Mouse (Mus musculus): Measurements from ENCODE around the gene Stk10. TPM values are rescaled to one million over a fixed set of nuclear protein-coding genes. Genes with fewer than 3 reads are reported as not detected.

Gene Stk10
- polyA plus RNA-seq, 1 experiment, result 6.1 TPM

DNA sequence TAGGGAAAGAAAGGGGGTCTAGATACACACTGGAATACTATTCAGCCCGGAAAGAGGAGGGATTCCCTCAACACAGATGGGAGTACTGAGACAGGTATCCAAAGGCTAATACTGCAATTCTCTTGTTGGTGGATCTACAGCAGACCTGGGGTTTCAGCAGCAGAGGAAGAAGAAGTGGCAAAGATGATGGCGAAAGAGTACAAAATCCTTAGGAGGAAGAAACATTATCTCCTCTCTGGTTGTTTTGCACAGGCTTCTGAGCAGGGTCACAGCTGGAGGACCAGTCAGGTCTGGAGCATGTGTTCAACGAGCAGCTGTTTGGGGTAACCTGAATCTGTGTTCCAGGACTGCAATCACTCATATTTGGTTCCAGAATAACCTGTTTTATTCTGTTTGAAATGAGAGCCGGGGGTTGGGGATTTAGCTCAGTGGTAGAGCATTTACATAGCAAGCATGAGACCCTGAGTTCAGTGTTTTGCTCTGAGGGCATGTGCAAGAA is 96.7 kb downstream of the Stk10 start:
- Histone ChIP-seq H3K4me3 (ENCODE audit: insufficient read depth, low read length) (no peak overlapping the region), H3K4me1 (ENCODE audit: control insufficient read depth, insufficient read depth, low read length) (no peaks in the 10 kb centered on the region), H3K27ac (ENCODE audit: insufficient read depth, low read length) (no peak overlapping the region)
- TF ChIP-seq POLR2A (IDR thresholded peaks at IDR 0.05; ENCODE audit: extremely low read depth, insufficient read depth, low read length) (no peak), CTCF (IDR thresholded peaks at IDR 0.05; ENCODE audit: extremely low read depth, insufficient read depth, low read length) (no peak)

GRCm38 (mm10) chr11:32632671-32633070 is 99.6 kb downstream of the Stk10 start:
- Histone ChIP-seq H3K27ac (ENCODE audit: insufficient read depth, low read length) (no peak overlapping the region), H3K4me3 (ENCODE audit: insufficient read depth, low read length) (no peak overlapping the region), H3K4me1 (ENCODE audit: control insufficient read depth, insufficient read depth, low read length) (no peaks in the 10 kb centered on the region)
- TF ChIP-seq POLR2A (IDR thresholded peaks at IDR 0.05; ENCODE audit: extremely low read depth, insufficient read depth, low read length), result no peak

DNA sequence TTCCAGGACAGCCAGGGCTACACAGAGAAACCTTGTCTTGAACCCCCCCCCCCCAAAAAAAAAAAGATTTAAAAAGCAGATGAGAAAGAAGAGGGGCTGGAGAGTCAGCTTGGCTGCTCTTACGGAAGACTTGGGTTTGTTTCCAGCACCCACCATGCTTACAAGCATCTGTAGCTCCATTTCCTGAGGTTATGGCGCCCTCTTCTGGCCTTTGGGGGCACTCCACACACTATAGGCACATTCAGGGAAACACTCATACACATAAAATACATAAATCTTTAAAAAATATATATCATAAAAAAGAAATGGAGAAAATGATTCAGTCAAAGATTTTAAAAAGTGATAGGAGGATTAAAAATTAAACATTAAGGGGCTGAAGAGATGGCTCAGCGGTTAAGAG is 100.4 kb downstream of the Stk10 start:
- TF ChIP-seq POLR2A (IDR thresholded peaks at IDR 0.05; ENCODE audit: extremely low read depth, insufficient read depth, low read length), result no peak
- TF ChIP-seq CTCF (IDR thresholded peaks at IDR 0.05; ENCODE audit: extremely low read depth, insufficient read depth, low read length), result no peak
- H3K4me1 ChIP-seq (ENCODE audit: control insufficient read depth, insufficient read depth, low read length), result no peaks in the 10 kb centered on the region
- no peak overlapping the region for H3K4me3 ChIP-seq (ENCODE audit: insufficient read depth, low read length)
- no peak overlapping the region for H3K27ac ChIP-seq (ENCODE audit: insufficient read depth, low read length)

DNA sequence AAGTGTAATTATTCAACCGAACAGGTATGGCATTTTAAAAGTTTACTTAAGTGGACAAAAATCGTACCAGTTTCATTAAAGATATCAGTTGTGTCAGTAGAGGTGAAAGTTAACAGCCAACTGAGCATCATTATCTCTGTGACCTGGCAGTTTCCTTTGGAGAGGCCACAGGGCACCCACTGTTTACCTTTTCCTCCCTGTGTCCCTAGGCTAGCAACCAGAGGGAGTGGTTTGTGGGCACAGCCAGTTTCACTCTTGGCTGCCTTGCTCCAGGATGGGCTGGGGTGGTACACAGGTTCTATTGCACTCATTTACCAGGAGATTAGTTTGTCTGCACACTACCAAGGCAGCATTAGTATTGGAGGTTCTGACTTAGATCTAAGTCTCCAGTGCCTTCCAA is 101.0 kb downstream of the Stk10 start:
- no peak overlapping the region for H3K4me3 ChIP-seq (ENCODE audit: insufficient read depth, low read length)
- no peak overlapping the region for H3K27ac ChIP-seq (ENCODE audit: insufficient read depth, low read length)
- TF ChIP-seq CTCF (IDR thresholded peaks at IDR 0.05; ENCODE audit: extremely low read depth, insufficient read depth, low read length), result no peak
- TF ChIP-seq POLR2A (IDR thresholded peaks at IDR 0.05; ENCODE audit: extremely low read depth, insufficient read depth, low read length), result no peak
- no peaks in the 10 kb centered on the region for H3K4me1 ChIP-seq (ENCODE audit: control insufficient read depth, insufficient read depth, low read length)

GRCm38 (mm10) chr11:32634842-32635241 is 101.7 kb downstream of the Stk10 start:
- no peak overlapping the region for H3K4me3 ChIP-seq (ENCODE audit: insufficient read depth, low read length)
- H3K27ac ChIP-seq (ENCODE audit: insufficient read depth, low read length), result no peak overlapping the region
- TF ChIP-seq POLR2A (IDR thresholded peaks at IDR 0.05; ENCODE audit: extremely low read depth, insufficient read depth, low read length) (no peak), CTCF (IDR thresholded peaks at IDR 0.05; ENCODE audit: extremely low read depth, insufficient read depth, low read length) (no peak)
- no peaks in the 10 kb centered on the region for H3K4me1 ChIP-seq (ENCODE audit: control insufficient read depth, insufficient read depth, low read length)

DNA sequence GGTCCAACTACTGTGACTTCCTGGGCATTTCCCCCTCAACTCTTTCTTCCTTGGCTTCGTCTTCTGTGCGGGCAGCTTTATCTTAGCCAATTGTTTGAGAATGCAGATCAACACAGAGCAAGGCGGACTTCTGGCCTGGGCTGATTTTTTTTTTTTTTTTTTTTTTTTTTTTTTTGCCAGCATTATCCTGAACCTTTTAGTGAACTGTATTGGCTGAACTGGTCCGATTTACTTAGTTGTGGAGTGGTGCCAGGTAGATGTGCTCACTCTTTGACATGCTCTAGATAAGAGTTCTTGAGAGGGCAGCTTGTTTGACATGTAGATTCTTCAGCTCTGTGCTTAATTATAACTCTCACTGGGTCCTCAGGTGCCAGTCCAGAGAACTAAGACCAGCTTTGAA is 103.2 kb downstream of the Stk10 start:
- H3K4me1 ChIP-seq (ENCODE audit: control insufficient read depth, insufficient read depth, low read length), result no peaks in the 10 kb centered on the region
- TF ChIP-seq CTCF (IDR thresholded peaks at IDR 0.05; ENCODE audit: extremely low read depth, insufficient read depth, low read length) (no peak), POLR2A (IDR thresholded peaks at IDR 0.05; ENCODE audit: extremely low read depth, insufficient read depth, low read length) (no peak)
- H3K27ac ChIP-seq (ENCODE audit: insufficient read depth, low read length), result no peak overlapping the region
- H3K4me3 ChIP-seq (ENCODE audit: insufficient read depth, low read length), result no peak overlapping the region

DNA sequence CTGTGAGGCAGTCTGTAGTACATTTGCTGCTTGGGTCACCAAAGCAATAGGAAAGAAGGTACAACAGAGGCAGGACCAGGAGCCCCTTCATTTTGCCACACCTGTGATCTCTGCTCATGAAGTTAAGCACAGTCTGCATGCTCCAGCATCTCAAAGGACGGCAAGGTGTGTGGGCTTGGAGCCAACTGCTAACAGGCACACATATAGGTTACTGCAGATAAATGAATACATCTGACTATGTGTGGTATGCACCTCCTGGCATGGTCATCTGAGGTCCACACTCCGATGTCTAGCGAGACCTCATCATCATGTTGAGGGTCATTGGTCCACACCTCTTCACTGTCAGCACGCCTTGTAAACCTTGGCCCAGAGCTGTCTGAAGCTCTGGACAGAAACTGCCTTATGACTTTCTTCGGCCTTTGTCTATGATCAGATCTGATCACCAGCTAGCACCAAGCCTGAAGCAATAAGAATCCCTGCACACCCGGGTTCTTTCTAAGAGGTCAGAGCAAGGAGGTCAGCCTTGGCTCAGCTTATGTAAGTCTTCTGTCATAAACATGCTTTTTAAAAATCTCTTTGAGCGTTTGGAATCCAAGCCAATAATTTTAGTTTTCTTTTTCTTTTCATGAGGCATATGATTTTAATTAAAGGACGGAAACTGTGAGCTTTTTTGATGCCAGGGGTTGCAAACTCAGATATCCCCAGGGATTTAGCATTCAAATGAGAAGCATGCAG is 105.6 kb downstream of the Stk10 start:
- H3K4me1 ChIP-seq (ENCODE audit: control insufficient read depth, insufficient read depth, low read length), result peaks cover 2% of the 10 kb centered on the region; the same call in 1 of the 2 replicates
- no peak overlapping the region for H3K4me3 ChIP-seq (ENCODE audit: insufficient read depth, low read length)

GRCm38 (mm10) chr11:32640617-32641016 is 107.5 kb downstream of the Stk10 start:
- peaks cover 2% of the 10 kb centered on the region; the same call in 1 of the 2 replicates for H3K4me1 ChIP-seq (ENCODE audit: control insufficient read depth, insufficient read depth, low read length)
- TF ChIP-seq POLR2A (IDR thresholded peaks at IDR 0.05; ENCODE audit: extremely low read depth, insufficient read depth, low read length) (no peak), CTCF (IDR thresholded peaks at IDR 0.05; ENCODE audit: extremely low read depth, insufficient read depth, low read length) (no peak)
- no peak overlapping the region for H3K4me3 ChIP-seq (ENCODE audit: insufficient read depth, low read length)
- H3K27ac ChIP-seq (ENCODE audit: insufficient read depth, low read length), result no peak overlapping the region

More for the DNA sequence above, 105.6 kb downstream of the Stk10 start:
- TF ChIP-seq CTCF (IDR thresholded peaks at IDR 0.05; ENCODE audit: extremely low read depth, insufficient read depth, low read length) (no peak), POLR2A (IDR thresholded peaks at IDR 0.05; ENCODE audit: extremely low read depth, insufficient read depth, low read length) (no peak)
- no peak overlapping the region for H3K27ac ChIP-seq (ENCODE audit: insufficient read depth, low read length)

- TF ChIP-seq POLR2A (IDR thresholded peaks at IDR 0.05; ENCODE audit: extremely low read depth, insufficient read depth, low read length) (peak; percentile 97), CTCF (IDR thresholded peaks at IDR 0.05; ENCODE audit: extremely low read depth, insufficient read depth, low read length) (no peak)
- H3K27ac ChIP-seq (ENCODE audit: insufficient read depth, low read length), result peak within 1 kb of the TSS; percentile 97
- H3K4me3 ChIP-seq (ENCODE audit: insufficient read depth, low read length), result peak within 1 kb of the TSS; percentile 45
- peaks cover 2% of the 10 kb centered on the region; the same call in 1 of the 2 replicates for H3K4me1 ChIP-seq (ENCODE audit: control insufficient read depth, insufficient read depth, low read length)
These were observed 109.3 kb downstream of the Stk10 start, which contains the start of gene Fbxw11 for GRCm38 (mm10) chr11:32642249-32642876. Fbxw11 (plus strand) TSS chr11:32642724.
